Mouse (Mus musculus) layer of hippocampus, adult 18-20 months (tissue): ENCODE data around the gene Usp51. TPM values are rescaled to one million over a fixed set of nuclear protein-coding genes. Genes with fewer than 3 reads are reported as not detected.
"Not testable (repeated sequence)": the region's sequence is repeated elsewhere in the genome, so short reads cannot be mapped to it uniquely, and the experiment has no call there.

ENCODE experiments used
- DNase-seq, 2 experiments: peaks; one replicate each; pipeline ENCODE4 v3.0.0; 2022; ENCODE audit warnings: low spot score in 2 of 2
- long read RNA-seq: library from polyadenylated mRNA; stranded (forward); transcript quantifications from one replicate; pipeline ENCODE4 v2.0.0, GENCODE M21; 2021
- total RNA-seq, 2 experiments: library from RNA; stranded (reverse); gene quantifications; 2 replicates each; pipeline ENCODE4 v1.2.3; 2021

The Usp51 gene
- 1 to 10 TPM; 1.8 to 2.8 TPM for total RNA-seq
- long read RNA-seq = 0 reads

DNA sequence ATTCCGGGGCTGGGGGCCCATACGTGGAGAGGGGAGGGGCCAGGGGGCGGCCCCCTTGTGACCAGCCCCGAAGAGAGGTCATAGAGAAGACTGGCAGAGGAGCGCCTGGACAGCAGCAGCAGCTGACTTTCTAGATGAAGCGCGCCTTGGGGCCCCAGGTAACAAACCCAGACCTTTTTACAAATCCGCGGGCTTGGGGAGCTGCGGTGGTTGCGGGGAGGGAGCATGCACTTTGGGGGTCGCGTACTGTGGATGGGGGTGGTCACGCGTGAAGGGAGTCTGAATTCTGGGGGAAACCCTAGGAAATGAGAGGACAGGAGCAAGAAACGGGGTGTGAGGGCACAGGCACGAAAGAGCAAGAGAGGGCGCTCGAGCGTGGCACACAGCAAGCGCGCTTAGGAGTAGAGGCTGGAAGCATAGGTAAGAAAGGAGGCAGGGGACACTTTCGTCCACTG lies at the start of gene Usp51:
Gene Usp51, plus strand, starts transcription at position 83 of the 455 bp plus-strand sequence.
- peak; percentile 36 to 53 for DNase-seq

DNA sequence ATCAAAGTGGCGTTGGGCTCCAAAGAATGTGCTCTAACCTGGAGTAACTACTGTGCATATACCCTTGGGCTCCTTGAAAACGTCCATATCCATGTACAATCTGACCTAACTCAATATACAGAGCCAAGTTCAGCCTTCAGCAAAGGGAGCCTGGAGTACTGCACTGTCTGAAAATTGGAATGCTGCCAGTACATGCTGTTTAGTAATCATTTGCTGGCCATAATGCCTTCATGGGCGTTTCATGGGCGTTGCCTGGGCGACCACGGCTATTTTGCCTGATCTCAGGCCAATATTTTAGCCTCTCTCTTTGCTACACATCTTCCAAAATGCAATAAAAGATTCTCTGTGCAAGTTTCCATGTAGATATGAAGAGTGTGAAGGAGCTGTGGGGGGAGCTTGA lies 36.7 kb upstream of the Usp51 start:
- no peak for DNase-seq

DNA sequence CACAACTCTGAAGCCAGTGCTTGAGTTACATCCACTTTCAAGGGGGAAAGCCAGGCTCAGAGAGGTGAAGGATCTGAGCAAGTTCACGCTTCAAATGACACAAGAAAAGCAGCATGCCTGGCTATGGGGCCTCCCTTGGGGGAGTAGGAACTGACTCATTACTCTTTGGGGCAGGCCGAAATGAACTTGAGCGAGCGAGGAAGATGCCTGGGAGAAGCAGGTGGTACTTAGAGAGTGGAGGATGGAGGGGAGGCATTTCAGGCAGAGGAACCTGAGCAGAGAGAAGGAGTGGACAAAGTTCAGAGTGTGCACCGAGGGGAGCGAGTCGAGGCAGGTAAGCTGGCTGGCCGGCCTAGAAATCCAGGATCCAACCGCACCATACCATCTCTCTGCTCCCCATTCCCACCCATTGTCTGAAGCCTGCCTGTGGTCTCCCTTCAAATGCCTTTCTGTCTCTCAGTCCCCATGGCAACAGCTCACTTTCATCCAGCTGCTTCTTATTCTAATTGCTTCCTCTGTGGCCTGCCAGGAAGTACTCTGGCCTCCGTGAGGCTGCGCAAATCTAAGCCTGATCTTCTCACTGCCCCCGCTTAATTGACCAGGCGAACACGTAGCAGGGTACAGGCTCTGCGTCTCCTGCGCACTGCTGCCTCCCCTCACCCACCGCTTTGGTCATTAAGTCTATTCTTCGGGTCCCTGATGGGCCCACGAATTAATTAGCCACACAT lies 32.6 kb upstream of the Usp51 start:
- DNase-seq = not testable (repeated sequence)

DNA sequence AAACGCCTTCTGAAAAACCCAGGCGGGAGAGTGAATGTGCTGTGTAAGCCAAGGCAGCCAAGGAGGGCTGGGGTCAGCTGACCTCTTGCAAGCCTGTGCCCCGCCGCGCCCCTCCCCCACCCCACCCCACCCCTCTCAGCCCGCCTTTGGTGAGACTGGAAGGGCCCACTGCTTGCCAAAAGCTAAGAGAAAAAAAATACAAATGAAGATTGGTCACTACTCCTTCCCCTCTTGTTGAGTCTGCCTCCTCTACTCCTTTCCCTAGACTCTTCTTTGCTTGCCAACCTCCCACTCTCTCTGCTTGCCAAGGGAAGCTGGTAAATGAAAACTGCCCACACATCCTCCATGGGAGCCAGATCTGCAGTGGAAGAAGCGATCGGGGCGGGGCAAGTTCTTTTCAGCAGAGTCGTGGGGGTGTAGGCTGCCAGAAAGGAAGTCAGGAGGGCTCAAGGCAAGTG lies 32.0 kb upstream of the Usp51 start:
- peak; percentile 71 to 79 for DNase-seq

DNA sequence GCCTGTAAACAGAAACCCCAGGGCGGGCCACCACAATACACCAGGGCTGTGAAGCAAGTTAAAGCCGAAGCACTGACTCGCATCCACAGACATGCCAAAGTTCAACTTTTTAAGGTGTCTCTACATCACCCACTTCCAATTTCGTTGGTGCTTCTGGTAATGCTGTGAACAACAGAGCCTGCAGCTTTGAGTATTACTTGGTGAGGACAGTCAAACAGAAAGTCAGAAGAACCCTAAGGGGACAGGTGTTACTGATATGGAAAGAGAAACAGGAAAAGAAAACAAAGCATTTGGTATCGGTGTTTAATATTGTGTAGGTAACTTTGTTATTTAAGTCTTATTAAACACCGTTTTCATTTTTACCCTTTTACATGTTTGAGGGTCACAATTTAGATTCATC lies 29.7 kb upstream of the Usp51 start:
- DNase-seq = no peak

DNA sequence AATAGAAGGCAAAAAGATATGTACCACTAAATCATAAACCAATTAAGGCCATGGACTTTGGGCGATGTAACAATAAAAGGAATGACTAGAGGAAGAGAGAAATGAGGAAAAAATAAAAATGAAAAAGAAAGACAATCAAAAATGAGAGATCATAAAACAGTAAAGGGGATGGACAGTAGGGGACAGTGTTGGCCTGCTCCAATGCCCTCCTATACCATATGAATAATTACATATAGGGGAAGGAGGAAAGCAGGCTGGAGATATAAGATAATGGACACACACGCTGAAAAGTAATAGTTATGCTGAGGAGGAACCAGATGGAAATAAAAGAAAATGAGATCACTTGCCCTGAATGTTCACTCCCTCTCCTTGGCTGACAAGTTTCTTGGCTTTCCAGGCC lies 21.3 kb upstream of the Usp51 start:
- DNase-seq = no peak

DNA sequence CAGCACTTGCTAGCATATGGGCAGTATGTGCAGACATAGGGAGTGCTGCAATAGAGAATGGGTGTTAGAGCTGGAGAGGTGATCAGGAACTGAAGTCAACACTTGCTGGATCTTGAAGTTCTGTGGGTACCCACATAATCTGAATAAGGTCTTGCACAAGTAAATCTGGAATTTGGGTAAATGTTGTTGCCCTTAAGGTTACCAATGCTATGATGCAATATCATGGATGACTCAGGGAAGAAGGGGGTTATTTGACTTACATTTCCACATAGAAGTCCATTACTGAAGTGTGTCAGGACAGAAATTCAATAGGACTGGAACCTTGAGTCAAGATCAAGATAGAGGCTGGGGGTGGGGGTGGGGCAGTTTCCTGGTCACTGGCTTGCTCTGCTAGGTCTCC lies 16.4 kb upstream of the Usp51 start:
- not testable (repeated sequence) for DNase-seq

DNA sequence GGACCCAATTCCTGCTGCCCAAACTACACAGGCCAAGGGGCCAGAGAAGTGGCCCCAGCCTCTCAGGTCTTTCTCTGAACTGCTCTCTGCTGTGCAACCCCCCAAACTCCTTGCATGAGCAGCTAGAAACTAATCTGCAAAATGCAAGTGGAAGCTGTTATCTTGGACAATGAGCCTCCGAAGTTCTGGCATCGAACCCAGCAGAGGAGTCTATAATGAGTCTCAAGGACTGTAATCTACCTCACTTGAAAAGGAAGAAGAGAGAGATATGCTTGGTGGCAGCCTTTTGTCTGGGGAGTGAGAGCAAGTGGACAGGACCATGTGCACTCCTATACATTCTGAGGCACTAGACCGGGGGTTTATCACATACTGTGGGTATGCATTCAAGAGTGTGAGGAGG lies 10.2 kb upstream of the Usp51 start:
- DNase-seq = not testable (repeated sequence)

DNA sequence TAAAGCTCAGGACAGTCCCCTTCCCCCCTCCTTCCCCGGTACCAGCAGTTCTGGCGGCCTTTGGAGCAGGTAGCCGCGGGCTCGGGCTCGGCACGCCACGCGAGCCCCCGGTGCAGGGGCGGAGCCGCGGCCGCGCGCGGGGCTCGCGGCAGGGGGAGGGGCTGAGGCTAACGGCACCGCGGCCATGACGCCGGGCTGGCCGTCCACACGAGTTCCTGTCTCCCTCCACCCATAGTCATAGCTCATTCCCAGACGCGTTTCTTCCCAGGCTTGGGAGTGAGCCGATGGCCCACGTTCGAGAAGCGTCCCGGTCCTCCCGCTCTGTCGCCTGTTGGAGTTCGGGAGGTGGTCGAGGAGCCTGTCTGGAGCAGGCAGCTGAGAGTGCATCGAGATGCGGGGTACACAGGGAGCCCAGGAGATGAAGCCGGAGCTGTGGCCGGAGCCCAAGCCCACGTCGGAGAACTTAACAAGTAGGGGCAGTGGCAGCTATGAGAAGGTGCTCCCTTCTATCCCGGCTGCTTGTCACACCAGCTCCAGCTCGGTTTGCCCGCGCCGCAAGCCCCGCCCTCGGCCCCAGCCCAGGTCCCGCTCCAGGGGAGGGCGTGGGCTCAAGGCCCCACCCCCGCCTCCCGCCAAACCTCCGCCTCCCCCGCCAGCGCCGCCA lies 884 bp downstream of the Usp51 start:
- peak; percentile 2 to 37 for DNase-seq

DNA sequence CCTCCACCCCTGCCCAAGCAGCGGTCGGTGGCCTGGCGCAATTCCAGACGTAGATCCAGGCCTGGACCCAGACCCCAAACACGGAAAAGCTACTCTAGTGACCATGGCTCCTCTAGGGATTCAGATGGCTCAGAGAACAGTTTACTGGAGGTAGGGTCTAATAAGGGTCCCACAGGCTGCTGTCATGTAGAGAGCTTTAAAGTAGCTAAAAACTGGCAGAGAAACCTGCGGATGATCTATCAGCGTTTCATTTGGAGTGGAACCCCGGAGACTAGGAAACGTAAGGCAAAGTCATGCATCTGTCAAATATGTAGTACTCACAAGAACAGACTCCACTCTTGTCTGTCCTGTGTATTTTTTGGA lies 1.4 kb downstream of the Usp51 start:
- DNase-seq = no peak

DNA sequence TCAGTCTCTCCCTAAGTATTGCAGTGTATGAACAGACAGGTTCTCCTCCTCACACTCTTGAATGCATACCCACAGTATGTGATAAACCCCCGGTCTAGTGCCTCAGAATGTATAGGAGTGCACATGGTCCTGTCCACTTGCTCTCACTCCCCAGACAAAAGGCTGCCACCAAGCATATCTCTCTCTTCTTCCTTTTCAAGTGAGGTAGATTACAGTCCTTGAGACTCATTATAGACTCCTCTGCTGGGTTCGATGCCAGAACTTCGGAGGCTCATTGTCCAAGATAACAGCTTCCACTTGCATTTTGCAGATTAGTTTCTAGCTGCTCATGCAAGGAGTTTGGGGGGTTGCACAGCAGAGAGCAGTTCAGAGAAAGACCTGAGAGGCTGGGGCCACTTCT lies 19.0 kb downstream of the Usp51 start:
- DNase-seq = not testable (repeated sequence)

DNA sequence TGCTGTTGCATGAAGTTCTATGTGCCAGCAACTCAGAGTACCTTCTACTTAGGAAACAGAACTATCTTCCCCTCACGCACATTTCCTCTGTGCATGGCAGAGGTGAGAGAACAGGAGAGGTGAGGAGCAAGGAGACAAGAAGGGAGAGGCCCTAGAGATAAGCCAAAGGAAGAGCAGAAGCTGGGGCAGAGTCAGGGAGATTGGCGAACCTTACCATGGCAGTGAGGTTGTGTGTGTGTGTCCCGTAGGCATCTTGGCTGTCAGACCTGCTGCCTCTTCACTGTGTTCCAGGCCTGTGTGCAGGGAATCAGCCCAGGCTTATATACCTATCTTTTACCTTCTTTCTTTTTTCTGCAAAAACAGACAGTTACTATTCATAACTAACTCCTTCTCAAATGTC lies 19.4 kb downstream of the Usp51 start:
- not testable (repeated sequence) for DNase-seq

DNA sequence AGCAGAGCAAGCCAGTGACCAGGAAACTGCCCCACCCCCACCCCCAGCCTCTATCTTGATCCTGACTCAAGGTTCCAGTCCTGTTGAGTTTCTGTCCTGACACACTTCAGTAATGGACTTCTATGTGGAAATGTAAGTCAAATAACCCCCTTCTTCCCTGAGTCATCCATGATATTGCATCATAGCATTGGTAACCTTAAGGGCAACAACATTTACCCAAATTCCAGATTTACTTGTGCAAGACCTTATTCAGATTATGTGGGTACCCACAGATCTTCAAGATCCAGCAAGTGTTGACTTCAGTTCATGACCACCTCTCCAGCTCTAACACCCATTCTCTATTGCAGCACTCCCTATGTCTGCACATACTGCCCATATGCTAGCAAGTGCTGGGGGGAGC lies 25.3 kb downstream of the Usp51 start:
- DNase-seq = not testable (repeated sequence)

DNA sequence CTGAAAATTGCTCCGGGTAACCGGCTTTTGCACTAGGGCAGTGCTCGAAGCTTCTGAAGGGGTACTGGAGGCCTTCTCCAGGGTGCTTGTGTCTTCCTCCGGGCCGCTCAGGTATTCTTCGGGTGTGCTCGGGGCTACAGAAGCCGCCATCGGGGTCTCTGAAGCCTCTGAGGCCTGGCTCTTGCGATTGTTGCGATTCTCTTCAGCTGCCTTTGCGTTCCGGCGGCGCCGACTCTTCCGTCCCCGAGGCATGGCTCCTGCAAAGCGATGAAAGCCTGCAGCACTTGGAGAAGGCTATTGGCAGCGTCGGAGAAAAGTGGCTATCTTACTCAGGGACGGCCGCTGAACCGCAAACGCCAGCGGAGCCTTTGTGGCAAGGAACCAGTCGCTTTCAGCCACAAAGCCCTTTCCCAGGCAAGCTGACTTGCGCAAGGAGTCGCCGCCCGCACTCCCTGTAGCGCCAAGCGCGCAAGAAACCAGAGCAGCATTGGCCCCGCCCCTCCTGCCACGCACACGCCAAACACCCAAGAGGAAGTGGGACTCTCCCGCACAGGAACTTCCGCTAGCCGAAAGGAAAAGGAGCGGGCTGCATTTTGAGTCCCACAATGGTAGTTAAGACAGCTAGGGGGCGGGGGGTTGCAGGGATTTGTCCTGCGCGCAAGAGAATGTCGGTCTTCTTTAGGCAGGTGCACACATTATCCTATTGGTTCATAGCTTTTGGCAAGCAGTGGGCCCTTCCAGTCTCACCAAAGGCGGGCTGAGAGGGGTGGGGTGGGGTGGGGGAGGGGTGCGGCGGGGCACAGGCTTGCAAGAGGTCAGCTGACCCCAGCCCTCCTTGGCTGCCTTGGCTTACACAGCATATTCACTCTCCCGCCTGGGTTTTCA lies 31.1 kb downstream of the Usp51 start, which contains the start of gene Mageh1:
Gene Mageh1, minus strand, starts transcription at position 489 of the 885 bp plus-strand sequence.
- DNase-seq = peak; percentile 82 to 90

DNA sequence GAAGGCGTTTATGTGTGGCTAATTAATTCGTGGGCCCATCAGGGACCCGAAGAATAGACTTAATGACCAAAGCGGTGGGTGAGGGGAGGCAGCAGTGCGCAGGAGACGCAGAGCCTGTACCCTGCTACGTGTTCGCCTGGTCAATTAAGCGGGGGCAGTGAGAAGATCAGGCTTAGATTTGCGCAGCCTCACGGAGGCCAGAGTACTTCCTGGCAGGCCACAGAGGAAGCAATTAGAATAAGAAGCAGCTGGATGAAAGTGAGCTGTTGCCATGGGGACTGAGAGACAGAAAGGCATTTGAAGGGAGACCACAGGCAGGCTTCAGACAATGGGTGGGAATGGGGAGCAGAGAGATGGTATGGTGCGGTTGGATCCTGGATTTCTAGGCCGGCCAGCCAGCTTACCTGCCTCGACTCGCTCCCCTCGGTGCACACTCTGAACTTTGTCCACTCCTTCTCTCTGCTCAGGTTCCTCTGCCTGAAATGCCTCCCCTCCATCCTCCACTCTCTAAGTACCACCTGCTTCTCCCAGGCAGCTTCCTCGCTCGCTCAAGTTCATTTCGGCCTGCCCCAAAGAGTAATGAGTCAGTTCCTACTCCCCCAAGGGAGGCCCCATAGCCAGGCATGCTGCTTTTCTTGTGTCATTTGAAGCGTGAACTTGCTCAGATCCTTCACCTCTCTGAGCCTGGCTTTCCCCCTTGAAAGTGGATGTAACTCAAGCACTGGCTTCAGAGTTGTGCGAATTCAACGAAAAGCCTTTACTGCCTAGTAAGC lies 31.9 kb downstream of the Usp51 start:
- DNase-seq = not testable (repeated sequence)

Other genes starting within 250 kb of the Usp51 start
- 10 to 100 TPM; 87.2 to 90.7 TPM for gene Shroom2, start 237.0 kb upstream of the Usp51 start, total RNA-seq
- under 1 TPM in 1 of 2 experiments, not detected in 1; 0.37 TPM for gene Gpr143, start 224.5 kb upstream of the Usp51 start, total RNA-seq
- gene Mageh1, start 31.1 kb downstream of the Usp51 start, total RNA-seq = 10 to 100 TPM; 52.9 to 58.3 TPM
- under 1 TPM; 0.42 to 0.48 TPM for gene Foxr2, start 112.3 kb downstream of the Usp51 start, total RNA-seq
- 10 to 100 TPM; 96.5 to 97.5 TPM for gene Rragb, start 133.5 kb downstream of the Usp51 start, total RNA-seq
- gene Klf8, start 231.0 kb downstream of the Usp51 start, total RNA-seq = 1 to 10 TPM; 2.7 to 6.2 TPM